Mouse (Mus musculus): ENCODE results near the gene Gm21969. TPM values are rescaled to one million over a fixed set of nuclear protein-coding genes. Genes with fewer than 3 reads are reported as not detected.
A peak's percentile ranks its signal among the peaks of the same experiment; 100 is the strongest.

The Gm21969 gene
- polyA plus RNA-seq, 1 experiment from 2014 or later, result not detected

DNA sequence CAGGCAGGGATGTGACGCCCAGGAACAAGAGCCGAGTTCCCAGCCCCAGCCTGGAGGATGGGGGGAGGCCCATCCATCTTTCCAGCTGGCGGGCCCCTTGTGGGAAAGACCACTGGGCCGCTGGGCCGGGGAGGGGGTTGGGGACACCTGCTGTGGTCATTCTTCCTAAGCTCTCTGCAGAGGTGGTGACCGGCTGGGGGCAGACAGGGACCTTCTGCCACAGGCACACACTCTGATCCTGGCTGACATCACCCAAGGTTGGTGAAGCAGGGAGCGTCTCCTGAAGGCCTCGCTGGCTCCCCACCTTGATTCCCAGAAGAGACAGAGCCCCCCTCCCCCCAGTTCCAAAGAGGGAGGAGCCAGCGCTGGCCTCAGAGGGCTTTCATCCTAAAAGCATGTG is 94.8 kb downstream of the Gm21969 start:
- no peaks in the 10 kb centered on the region for H3K4me1 ChIP-seq (ENCODE audit: insufficient read depth, low read depth, low read length)
- no peaks in the 10 kb centered on the region for H3K36me3 ChIP-seq (ENCODE audit: insufficient read depth, low read length)
- H3K4me2 ChIP-seq (replicated peaks; ENCODE audit: low read depth, low read length), result no peak overlapping the region
- TF ChIP-seq EP300 (IDR thresholded peaks at IDR 0.05) (no peak), CTCF (IDR thresholded peaks at IDR 0.05) (no peak)
- no peak for DNase-seq (ENCODE audit: low spot score)
- ATAC-seq, result no peak
- H3K27me3 ChIP-seq (replicated peaks; ENCODE audit: insufficient read depth, low read length), result no peaks in the 10 kb centered on the region
- H3K4me3 ChIP-seq (ENCODE audit: low read depth, low read length), result no peak overlapping the region
- 4% methylated on average over 9 of the region's 9 CpGs for WGBS
- H3K9me3 ChIP-seq (ENCODE audit: low read length), result no peaks in the 10 kb centered on the region
- no peak overlapping the region for H3K9ac ChIP-seq (replicated peaks; ENCODE audit: low read depth)
- no peak overlapping the region for H3K27ac ChIP-seq (ENCODE audit: low read length)

GRCm38 (mm10) chr4:139698602-139699001 is 95.6 kb downstream of the Gm21969 start:
- H3K27ac ChIP-seq (ENCODE audit: low read length), result no peak overlapping the region
- DNase-seq (ENCODE audit: low spot score) (no peak), ATAC-seq (no peak)
- H3K4me2 ChIP-seq (replicated peaks; ENCODE audit: low read depth, low read length), result no peak overlapping the region
- no peaks in the 10 kb centered on the region for H3K27me3 ChIP-seq (replicated peaks; ENCODE audit: insufficient read depth, low read length)
- no peaks in the 10 kb centered on the region for H3K4me1 ChIP-seq (ENCODE audit: insufficient read depth, low read depth, low read length)
- H3K4me3 ChIP-seq (ENCODE audit: low read depth, low read length), result no peak overlapping the region
- no peak overlapping the region for H3K9ac ChIP-seq (replicated peaks; ENCODE audit: low read depth)
- WGBS, result 35% methylated on average over 8 of the region's 8 CpGs
- TF ChIP-seq EP300 (IDR thresholded peaks at IDR 0.05) (no peak), CTCF (IDR thresholded peaks at IDR 0.05) (no peak)
- no peaks in the 10 kb centered on the region for H3K36me3 ChIP-seq (ENCODE audit: insufficient read depth, low read length)
- no peaks in the 10 kb centered on the region for H3K9me3 ChIP-seq (ENCODE audit: low read length)

- DNase-seq (ENCODE audit: low spot score) (no peak), ATAC-seq (no peak)
- Histone ChIP-seq H3K9me3 (ENCODE audit: low read length) (no peaks in the 10 kb centered on the region), H3K9ac (replicated peaks; ENCODE audit: low read depth) (no peak overlapping the region), H3K27me3 (replicated peaks; ENCODE audit: insufficient read depth, low read length) (no peaks in the 10 kb centered on the region), H3K4me2 (replicated peaks; ENCODE audit: low read depth, low read length) (no peak overlapping the region), H3K27ac (ENCODE audit: low read length) (no peak overlapping the region), H3K36me3 (ENCODE audit: insufficient read depth, low read length) (no peaks in the 10 kb centered on the region), H3K4me1 (ENCODE audit: insufficient read depth, low read depth, low read length) (no peaks in the 10 kb centered on the region), H3K4me3 (ENCODE audit: low read depth, low read length) (no peak overlapping the region)
- WGBS, result 41% methylated on average over 4 of the region's 4 CpGs
- TF ChIP-seq EP300 (IDR thresholded peaks at IDR 0.05) (no peak), CTCF (IDR thresholded peaks at IDR 0.05) (no peak)
These were observed 99.9 kb downstream of the Gm21969 start for GRCm38 (mm10) chr4:139702914-139703313.

DNA sequence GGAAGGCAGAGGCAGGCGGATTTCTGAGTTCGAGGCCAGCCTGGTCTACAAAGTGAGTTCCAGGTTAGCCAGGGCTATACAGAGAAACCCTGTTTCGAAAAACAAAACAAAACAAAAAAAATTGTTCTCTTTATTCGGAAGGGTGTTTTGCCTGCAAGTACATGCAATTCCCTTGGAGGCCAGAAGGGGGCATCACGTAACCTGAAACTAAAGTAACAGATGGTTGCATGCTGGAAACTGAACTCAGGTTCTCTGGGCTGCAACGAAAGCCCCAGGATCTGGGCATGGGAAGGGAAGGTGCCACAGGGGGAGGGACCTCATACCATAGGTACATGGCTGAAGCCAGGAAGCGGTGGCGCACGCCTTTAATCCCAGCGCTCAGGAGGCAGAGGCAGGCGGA is 100.5 kb downstream of the Gm21969 start:
- H3K27ac ChIP-seq (ENCODE audit: low read length), result no peak overlapping the region
- 84% methylated on average over 11 of the region's 11 CpGs for WGBS
- no peaks in the 10 kb centered on the region for H3K27me3 ChIP-seq (replicated peaks; ENCODE audit: insufficient read depth, low read length)
- DNase-seq (ENCODE audit: low spot score) (no peak), ATAC-seq (no peak)
- TF ChIP-seq CTCF (IDR thresholded peaks at IDR 0.05) (peak; percentile 39), EP300 (IDR thresholded peaks at IDR 0.05) (no peak)
- H3K36me3 ChIP-seq (ENCODE audit: insufficient read depth, low read length), result no peaks in the 10 kb centered on the region
- no peak overlapping the region for H3K4me3 ChIP-seq (ENCODE audit: low read depth, low read length)
- H3K4me2 ChIP-seq (replicated peaks; ENCODE audit: low read depth, low read length), result no peak overlapping the region
- H3K4me1 ChIP-seq (ENCODE audit: insufficient read depth, low read depth, low read length), result no peaks in the 10 kb centered on the region
- no peak overlapping the region for H3K9ac ChIP-seq (replicated peaks; ENCODE audit: low read depth)
- H3K9me3 ChIP-seq (ENCODE audit: low read length), result no peaks in the 10 kb centered on the region

GRCm38 (mm10) chr4:139705986-139706385 is 103.0 kb downstream of the Gm21969 start:
- 56% methylated on average over 5 of the region's 5 CpGs for WGBS
- TF ChIP-seq EP300 (IDR thresholded peaks at IDR 0.05) (no peak), CTCF (IDR thresholded peaks at IDR 0.05) (no peak)
- ATAC-seq (no peak), DNase-seq (ENCODE audit: low spot score) (peak; percentile 33)
- Histone ChIP-seq H3K27me3 (replicated peaks; ENCODE audit: insufficient read depth, low read length) (no peaks in the 10 kb centered on the region), H3K9me3 (ENCODE audit: low read length) (no peaks in the 10 kb centered on the region), H3K4me1 (ENCODE audit: insufficient read depth, low read depth, low read length) (no peaks in the 10 kb centered on the region), H3K4me2 (replicated peaks; ENCODE audit: low read depth, low read length) (no peak overlapping the region), H3K4me3 (ENCODE audit: low read depth, low read length) (no peak overlapping the region), H3K9ac (replicated peaks; ENCODE audit: low read depth) (no peak overlapping the region), H3K27ac (ENCODE audit: low read length) (no peak overlapping the region), H3K36me3 (ENCODE audit: insufficient read depth, low read length) (no peaks in the 10 kb centered on the region)

GRCm38 (mm10) chr4:139710467-139711334 is 107.7 kb downstream of the Gm21969 start:
- ATAC-seq (no peak), DNase-seq (ENCODE audit: low spot score) (no peak)
- H3K4me1 ChIP-seq (ENCODE audit: insufficient read depth, low read depth, low read length), result no peaks in the 10 kb centered on the region
- no peak overlapping the region for H3K4me2 ChIP-seq (replicated peaks; ENCODE audit: low read depth, low read length)
- H3K27me3 ChIP-seq (replicated peaks; ENCODE audit: insufficient read depth, low read length), result no peaks in the 10 kb centered on the region
- 53% methylated on average over 25 of the region's 25 CpGs for WGBS
- TF ChIP-seq EP300 (IDR thresholded peaks at IDR 0.05), result no peak
- TF ChIP-seq CTCF (IDR thresholded peaks at IDR 0.05), result no peak
- H3K36me3 ChIP-seq (ENCODE audit: insufficient read depth, low read length), result no peaks in the 10 kb centered on the region
- H3K9ac ChIP-seq (replicated peaks; ENCODE audit: low read depth), result no peak overlapping the region
- H3K27ac ChIP-seq (ENCODE audit: low read length), result no peak overlapping the region
- H3K4me3 ChIP-seq (ENCODE audit: low read depth, low read length), result no peak overlapping the region
- no peaks in the 10 kb centered on the region for H3K9me3 ChIP-seq (ENCODE audit: low read length)

Small RNA genes lying within 50 kb of the gene (microRNA-seq; reads per million reads assigned to microRNA genes)
- gene Gm25571 (not detected), gene Mir7020 (not detected)

Other genes starting within 250 kb of the Gm21969 start
- 4.7 and 6.2 TPM in 2 replicates for gene Iffo2, start 72.6 kb upstream of the Gm21969 start, polyA plus RNA-seq (2015; fragmentation: Nextera tagmentation; extraction: Ambion mirVana)
- gene Aldh4a1, start 19.7 kb downstream of the Gm21969 start, polyA plus RNA-seq (2015; fragmentation: Nextera tagmentation; extraction: Ambion mirVana), result 13.4 and 19.7 TPM in 2 replicates
- gene Tas1r2, start 50.4 kb downstream of the Gm21969 start, polyA plus RNA-seq (2015; fragmentation: Nextera tagmentation; extraction: Ambion mirVana), result not detected in 2 replicates
- not detected in 2 replicates for gene Pax7, start 230.3 kb downstream of the Gm21969 start, polyA plus RNA-seq (2015; fragmentation: Nextera tagmentation; extraction: Ambion mirVana)

All from lung, postnatal 0 days (tissue).